Mouse (Mus musculus): ENCODE measurements around the gene Nck2. TPM values are rescaled to one million over a fixed set of nuclear protein-coding genes. Genes with fewer than 3 reads are reported as not detected.
A peak's percentile ranks its signal among the peaks of the same experiment; 100 is the strongest.

Nck2 gene
- total RNA-seq, 2 experiments from 2014 or later: 17.3 to 17.9 TPM

DNA sequence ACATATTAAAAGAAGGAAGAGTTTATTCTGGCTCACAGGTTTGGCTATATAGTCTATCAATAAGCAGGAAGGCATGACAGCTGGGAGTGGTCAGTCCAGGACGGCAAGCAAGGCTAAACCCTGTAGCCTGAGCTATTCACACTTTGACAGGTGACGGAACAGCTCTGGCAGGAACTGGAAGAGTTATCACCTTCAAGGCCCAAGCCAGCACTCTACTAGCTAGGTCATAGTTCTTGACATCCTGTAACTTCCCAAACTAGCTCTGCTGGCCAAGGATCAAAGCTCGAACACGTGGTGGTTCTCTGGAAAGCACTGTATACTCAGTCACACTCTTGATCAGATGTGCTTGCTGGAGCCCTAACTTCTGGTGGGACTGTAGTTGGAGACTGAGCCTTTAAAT lies 10.5 kb upstream of the Nck2 start:
- peak; percentile 41 for DNase-seq

DNA sequence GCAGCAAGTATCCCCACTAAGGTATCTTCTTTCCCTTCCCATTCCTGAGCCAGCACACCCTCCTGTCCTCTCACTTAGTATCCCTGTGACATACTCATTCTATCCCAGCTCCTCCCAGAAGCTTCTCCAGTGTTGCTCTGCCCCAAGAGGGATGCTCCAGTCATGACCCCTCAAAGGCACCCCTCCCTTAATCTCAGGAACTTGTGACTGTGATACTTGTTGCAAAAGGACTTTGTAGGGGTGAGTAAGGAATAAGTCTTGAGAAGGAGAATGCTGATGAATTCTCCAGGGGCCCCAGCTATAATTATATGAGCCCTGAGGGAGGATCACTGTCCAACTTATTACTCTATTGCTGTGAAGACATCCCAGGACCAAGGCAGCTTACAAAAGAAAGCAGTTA lies 7.8 kb upstream of the Nck2 start:
- no peak for DNase-seq

DNA sequence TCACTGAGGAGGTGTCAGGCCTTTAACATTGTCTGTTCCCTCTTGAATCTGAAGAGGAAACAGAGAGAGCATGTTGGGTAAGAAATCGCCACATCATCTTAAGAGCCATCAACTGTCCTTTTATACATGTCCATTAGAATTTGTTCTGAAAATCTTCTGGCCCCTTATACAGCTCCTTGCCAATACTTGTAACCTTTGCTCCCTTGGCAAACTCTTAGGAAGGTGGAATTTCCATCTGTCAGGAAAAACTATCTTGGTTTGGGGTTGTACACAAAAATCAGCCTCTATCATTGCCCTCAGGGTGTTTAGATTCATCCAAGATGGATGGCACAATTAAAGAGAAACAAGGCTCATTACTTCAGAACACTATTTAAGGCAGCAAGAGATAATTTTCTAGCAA lies 5.1 kb upstream of the Nck2 start:
- DNase-seq: no peak

DNA sequence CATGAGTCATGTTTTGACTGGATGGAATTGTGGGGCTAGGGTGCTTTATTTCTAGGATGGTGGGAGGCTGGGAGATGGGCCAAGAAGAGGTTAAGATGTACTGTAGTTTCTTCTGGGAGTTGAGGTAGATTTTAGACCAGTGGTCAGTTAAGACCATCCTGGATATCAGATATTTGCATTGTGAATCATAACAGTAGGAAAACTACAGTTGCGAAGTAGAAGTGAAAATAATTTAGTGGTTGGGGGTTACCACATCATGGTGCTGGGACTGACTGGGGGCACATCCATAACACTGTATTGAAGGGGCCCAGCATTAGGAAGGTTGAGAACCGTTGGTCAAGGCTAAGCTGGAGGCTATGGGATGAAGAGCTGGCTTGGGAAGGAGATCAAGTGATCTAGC lies 1.8 kb upstream of the Nck2 start:
- no peak for DNase-seq

DNA sequence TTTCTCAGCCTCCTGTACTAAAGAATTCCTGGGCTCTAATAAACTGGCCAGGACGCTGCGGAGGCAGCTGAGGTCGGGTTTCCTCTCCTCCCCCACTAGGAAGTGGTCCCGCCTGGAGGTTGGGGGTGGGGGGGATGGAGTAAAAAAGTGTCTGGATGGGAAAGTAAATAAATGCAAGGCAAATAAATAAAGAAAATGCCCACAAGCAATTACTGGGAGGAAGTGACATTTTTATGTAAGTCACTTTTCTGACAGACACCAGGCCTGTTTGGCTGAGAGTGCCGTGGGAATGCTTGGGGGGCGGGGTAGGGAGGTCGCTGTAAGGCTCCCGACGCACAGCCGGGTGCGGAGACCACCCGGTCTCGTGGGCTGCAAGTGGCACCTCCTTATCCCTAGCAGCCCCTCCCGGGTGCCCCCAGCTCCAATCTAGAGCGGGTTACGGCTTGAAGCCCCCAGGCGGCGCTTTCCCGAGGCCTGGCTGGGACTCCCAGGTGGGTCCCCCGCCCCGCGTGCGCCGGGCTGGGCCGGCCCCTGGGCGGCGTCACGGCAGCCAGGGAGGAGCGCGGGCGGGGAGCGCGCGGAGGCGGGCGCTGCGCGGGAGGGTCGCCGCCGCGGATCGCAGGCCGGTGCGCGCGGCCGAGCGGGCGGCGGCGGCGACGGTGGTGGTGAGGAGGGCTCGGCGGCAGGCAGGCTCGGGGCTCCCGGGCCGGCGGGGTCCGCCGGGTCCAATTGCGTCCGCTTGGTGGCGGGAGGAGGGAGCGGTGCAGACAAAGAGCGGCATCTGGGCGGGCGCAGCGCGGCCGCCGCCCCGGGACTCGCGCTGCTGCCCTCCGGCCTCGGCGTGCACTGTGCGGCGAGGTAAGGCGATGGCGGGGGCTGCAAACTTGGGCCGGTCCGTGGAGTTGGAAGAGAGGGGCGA lies 1.1 kb downstream of the Nck2 start:
- peak; percentile 78 for DNase-seq

DNA sequence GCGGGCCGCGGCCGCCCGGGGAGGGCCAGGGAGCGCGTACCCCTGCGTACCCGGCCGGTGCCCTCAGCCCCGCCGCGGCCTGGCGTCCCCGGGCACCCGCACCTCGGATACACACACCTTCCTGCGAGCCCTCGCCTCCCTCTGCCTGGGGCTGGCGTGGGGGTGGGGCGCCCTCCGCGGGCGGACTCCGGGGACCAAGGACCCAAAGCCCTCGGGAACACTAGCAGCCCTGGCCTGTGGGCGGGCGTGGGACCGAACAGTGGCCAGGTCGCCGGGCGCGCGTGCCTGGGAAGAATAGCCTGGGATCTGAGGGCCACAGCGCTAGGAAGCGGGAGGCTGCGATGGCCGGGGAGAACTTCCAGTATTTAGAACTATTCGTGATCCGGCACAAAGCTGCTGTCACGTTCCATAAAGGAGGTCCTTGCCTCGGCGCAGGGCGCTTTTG lies 1.7 kb downstream of the Nck2 start:
- peak; percentile 78 for DNase-seq

DNA sequence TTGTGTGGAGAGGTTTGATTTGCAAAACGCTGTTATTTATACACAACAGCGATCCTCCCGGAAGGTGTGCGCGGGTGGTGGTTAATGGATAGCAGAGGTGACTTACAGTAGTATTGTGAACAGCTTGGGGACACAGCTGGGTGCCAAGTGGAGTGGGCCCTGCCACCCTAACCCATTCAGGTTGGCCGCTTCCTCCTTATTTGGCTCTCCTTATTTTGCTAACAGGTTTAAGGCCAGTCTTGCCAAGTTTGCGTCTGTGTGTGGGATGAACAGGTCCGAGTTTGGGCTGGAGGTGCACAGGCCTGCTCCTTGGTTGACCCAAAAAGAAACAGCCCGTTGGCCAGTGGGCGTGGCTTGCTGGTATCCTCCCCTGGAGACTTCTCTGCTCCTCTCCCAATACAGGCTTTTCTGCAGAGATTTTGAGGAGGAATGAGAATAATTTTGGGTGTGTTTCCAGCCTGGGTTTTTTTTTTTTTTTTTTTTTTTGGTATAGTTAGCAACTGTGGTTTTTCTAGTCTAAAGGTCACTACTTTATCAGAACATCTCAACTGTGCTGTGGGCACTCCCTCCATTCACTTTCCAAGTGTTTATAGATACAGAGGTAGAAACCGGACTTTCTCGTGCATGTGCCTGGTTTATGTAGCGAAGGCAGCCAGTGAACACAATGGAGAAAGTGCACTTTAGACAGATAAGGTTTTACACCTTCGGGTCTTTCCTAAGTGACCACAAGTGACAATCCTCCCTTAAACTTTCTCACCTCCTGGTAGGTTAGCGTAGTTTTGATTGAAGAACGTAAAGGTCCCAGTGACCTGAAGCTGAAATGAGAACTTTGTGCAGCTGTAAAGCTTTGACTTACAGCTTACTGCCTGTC lies 2.6 kb downstream of the Nck2 start:
- peak; percentile 48 for DNase-seq

DNA sequence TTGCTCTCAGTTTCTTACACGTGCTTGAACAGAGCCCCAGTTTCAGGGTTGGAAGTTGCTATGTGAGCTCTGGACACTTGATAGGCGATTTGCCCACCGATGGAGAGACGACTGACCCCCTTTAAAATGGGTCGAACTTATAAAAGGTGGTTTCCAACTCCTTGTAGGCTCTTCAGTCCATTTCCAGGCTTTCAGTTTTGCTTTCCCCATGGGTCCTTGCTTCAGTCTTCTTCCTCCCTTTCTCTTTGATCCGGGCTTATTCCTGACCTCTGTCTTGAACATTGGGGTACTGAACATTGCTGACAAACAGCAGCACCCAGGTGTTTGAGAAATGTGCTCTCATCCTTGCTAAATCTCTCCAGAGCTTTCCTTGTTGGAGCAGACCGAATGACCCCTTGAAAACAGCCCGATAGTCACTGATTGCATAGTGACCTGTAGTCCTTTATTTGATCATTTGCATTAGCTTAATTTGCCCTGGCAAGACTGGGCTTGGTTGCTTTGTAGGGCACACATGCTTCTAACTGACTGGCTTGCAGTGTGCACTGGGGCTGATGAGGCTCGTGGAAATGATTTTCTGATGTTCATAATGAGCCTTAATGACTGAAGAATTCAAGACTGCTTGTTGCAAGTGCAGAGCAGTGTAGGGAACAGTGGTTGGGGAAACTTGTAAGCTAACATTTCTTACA lies 3.4 kb downstream of the Nck2 start:
- DNase-seq: no peak

DNA sequence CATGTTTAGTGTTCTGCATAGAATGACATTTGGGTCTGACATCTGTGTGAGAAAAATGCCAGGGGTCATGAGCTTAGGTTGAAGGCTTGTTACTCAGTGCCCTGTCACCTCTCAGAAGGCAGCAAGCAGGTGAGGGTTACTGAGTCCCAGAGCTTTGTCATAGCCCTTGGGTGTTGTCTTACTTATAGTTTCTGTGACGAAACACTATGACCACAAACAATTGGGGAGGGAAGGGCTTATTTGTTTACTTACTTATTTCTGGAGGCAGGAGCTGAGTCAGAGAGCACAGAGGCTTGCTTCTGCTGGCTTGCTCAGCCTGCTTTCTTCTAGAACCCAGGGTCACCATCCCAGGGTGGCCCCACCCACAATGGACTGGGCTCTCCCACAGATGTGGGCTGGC lies 6.4 kb downstream of the Nck2 start:
- DNase-seq: no peak

DNA sequence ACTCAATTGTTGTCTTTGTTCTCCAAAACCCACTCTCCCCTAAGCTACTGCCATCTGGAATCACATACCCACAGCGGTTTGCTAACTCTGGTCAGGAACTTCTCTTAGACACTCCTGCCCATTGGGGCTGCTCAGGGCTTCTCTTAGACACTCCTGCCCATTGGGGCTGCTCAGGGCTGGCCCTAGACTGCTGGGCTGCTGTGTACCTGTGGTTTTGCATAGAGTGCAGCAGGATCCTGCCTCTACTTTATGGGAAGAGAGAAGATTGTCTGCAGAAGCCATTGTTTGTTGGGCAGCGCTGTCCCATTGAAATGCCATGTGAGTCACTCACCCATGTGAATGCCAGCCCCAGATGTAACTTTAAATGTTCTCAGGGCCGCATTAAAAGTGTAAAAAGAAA lies 9.3 kb downstream of the Nck2 start:
- no peak for DNase-seq

DNA sequence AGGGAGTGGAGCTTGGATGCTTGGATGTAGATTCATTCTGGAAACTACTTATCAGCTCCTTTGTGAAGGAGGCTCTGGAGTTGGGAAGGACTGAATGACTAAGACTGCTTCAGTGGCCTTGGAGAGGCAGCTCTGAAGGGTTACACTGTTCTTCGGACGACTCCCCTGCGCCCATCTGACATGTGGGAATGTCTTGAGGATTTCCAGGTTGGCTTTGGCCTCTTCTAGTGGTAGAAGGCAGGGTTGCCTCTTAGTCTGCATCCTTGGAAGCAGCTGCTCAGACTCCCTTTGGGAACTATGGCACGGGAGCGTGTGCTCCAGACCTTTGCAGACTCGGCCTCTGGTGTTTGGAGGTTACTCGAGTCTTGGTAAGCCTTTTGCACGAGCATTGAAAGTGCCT lies 10.4 kb downstream of the Nck2 start:
- DNase-seq: no peak

DNA sequence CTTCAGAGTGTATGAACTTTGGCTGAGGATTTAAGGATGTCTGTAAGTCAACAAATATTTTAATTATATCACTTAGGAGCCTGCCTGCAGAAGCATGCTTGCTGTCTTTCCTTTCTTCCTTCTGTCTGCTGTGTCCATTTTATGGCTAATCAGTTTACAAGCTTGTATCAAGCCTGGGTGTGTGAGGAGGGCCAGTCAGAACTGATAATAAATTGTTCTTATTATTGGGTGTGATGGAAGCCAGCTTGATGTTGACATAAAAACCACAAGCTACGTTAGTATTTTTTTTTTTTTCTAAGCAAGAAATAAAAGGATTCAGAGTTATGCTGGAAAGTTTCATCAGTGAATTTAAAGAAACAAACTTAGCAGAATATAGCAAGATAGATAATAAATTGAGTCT lies 10.8 kb downstream of the Nck2 start:
- no peak for DNase-seq

DNA sequence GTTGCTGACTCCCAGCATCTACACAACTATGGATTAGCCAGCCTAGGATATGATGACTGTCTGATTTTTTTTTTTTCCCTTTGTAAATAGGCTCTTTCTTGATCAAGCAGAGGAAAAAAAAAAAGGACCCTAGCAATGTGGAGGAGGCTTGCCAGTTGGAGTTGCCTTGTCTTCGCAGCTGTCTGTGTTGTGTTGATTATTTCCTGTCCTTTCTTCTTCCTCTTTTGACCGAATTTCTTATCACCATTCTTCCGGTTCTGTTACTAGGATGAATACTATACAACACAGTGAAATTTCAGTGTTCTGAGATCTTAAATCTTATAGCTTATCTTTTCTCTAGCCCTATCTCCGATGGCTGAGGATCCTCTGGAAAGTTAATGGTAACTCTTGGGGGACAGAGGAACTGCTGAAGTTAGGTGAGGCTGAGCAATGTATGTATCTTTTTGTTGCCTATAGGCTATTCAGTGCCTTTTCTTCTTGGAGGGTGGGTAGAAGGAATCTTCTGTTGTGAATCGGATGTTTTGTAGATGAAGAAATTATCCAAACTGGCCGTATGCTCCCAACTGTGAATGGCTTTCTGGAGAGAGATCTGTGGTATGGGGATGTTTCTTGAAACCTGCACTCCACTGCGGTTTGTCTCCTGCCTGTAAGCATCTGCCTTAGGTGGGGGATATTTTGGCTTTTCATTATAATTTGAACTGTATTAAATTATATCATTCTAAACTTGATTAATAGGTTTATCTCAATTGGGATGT lies 12.8 kb downstream of the Nck2 start:
- DNase-seq: no peak

DNA sequence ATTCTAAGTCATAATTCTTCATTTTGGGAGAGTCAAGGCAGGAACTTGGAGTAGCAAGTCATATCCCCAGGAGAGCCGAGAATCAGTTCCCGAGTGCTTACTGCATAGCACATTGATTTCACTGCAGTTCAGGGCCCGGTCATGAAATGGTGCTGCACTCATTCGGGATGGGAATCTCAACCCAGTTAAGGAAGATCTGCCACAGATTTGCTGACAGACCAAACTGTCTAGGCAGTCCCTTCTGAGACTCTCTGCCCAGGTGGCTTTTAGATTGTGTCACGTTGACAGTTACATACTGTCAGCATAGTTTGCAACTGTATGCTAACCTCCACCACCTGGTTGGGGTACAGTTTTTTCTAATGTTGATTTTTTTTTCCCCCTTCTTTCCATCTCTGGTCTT lies 16.1 kb downstream of the Nck2 start:
- no peak for DNase-seq

DNA sequence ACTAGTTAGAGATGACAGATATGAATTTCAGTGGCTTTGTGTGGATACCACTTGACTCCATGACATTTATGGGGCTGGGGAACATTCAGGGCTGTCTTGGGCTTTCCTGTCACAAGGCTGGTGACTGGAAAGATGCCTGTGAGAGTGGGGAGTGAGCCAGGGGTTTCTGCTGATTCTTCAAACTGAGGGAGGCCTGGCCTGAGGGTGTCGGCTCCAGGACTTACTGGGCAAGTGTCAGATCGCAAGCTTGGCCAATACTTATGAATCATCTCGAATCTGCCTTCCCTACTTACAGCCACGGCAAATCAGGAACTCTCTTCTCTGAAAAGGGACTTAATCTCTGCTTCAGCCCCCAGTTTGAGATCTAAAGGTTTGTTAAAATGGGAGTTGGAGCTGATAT lies 18.3 kb downstream of the Nck2 start:
- DNase-seq: peak; percentile 81

DNA sequence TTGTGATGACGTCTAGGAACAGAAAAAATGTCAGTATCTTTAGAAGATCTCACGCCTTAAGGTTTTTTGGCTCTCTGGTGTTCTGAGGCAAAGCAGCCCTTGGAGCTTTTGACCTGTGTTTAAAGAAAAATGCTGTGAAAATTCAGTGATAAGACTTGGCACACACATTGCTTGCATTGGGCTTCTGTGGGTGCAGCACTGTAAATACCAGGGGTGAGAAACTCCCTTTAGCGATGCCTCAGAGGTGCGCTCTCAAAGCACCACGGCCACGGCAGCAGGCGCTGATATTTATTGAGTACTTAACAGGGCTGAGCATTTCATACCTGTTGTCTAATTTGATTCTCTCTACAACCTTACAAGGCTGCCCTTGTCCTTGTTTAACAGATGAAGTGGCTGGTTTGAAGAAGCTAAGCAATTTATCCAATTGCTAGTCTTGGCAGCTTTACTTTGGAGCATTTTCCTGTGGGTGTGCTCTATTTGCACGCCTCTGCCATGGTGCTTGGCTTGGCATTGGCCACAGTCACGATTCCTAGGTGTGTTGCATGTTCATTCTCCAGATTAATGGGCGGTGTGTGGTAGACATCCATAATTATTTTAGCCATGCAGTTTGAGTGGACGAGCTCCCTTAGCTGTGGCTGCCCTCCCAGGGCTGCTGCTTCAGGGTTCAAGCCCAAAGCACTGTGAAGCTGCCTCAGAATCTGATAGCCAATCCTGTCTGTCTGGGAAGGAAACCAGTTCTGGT lies 19.7 kb downstream of the Nck2 start:
- no peak for DNase-seq

DNA sequence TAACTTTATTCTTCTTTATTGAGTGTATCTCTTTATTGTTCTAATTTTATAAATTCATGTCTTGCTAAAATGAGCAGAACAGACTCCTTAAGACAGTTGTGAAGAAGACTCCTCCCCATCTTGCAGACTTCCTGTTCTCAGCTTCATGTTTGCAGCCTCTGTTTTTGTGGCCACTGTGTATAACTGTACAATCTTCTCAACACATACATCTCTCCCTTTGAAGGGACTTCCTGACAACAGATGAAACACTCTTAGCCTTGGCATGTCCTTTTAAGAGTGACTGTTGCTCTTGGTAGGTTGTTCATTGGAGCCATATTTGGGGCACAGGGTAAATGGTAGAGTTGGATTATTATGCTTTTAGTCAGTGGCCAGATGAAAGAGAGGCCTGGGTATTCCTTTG lies 20.6 kb downstream of the Nck2 start:
- DNase-seq: no peak

DNA sequence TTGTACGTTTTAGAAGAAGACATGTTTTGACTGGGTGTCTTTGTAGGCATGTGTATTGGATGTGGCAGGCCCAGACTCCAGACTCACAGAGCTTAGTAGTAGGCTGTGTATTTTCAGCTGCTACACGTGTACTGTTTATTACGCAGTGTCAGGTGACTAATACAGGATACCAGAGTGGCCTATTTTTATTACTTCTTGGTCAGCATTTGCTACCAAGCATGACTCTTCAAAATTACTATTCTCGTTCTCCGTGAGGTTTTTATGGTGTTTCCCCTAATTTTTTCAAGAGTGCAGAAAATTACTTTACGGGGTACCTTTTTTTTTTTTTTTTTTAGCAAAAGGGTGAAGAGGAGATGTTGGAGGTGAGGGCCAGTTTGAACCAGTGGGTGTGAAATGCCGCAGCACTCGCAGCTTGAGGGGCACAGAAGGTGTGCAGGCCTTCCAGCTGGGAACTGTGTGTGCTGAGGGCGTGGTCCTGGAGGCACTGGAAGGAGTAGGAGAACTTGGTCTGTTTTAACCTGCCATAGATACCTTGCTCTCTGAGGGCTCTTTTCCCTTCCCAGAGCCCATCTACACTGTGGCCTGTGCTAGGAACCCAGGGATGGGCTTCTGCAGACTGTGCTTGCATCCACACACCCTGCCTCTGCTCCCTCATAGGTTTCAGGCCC lies 21.7 kb downstream of the Nck2 start:
- no peak for DNase-seq

DNA sequence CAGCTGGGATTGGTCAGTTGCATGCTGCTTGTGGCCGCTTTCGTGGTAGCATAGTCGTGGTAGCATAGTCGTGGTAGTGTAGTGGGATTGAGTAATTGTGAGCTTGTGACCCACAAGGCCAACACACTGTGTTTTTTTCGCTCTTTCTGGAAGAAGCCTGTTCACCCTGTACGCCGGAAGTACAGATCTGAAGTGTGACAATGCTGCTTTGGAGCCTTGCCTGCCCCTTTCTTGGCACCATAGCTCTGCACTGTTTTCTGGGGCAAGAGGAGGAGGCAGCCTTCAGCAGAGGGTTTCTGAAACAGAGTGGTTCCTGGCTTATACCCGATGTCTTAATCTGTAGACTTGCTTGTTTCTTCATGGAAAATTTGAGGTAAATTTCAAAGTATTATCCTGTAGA lies 23.3 kb downstream of the Nck2 start:
- DNase-seq: peak; percentile 44

DNA sequence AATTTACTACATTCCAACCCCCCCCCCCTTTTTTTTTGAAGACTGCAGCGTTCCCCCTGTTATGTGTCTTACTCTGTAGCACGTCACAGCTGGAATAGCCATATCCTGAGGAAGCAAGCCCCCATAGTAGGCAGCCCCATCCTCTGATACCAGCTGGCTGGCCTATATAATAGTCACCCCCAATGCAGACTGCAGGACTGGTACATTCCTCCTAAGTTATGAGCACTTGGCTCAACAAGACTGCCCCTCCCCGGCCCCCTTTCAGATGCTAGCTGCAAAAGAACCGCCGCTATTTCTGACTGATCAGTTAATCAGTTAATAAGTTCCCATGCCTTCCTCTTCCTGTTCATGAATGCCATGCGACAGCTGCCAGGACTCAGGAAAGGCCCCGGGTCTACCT lies 23.8 kb downstream of the Nck2 start:
- no peak for DNase-seq

DNA sequence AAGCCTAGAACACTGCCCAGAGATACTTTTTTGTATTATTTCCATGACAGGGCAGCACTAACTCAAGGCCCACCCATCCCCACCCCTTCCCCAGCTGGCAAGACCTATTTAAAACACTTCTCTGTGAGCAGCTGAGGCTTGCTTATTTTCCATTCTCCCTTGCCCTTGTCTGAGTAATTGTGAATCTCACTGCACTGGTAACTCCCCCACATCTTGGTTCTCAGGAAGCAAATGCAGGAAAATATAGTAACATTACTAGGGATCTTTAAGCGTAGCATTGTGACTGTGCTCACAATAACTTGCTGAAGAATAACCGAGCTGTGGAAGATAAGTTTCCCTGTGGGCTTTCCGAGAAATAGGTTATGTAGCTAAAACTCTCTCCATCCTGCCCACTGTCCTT lies 24.6 kb downstream of the Nck2 start:
- no peak for DNase-seq
